Mouse (Mus musculus) neural tube, embryonic 14.5 days (tissue): ENCODE results near the gene Acyp1. TPM values are rescaled to one million over a fixed set of nuclear protein-coding genes. Genes with fewer than 3 reads are reported as not detected.

ENCODE experiments used
- ATAC-seq: fragments of 200-750 bp; cut with Nextera tagmentation; 2 replicates; pipeline ENCODE4 v1.8.0; 2017; ENCODE audit warnings: low read depth, mild to moderate bottlenecking, moderate TSS enrichment, moderate library complexity
- H3K27ac ChIP-seq: fragments of 300-500 bp; sonication (generic); 2 replicates; pipeline ENCODE4 v1.5.1; 2014; ENCODE audit warnings: low read depth, mild to moderate bottlenecking, control low read depth, low read length, moderate library complexity, mixed read lengths
- H3K27me3 ChIP-seq: fragments of 300-500 bp; sonication (generic); 2 replicates; pipeline ENCODE4 v1.6.1; 2014; ENCODE audit warnings: low read length; ENCODE audit not compliant: control insufficient read depth, insufficient read depth
- H3K36me3 ChIP-seq: fragments of 300-500 bp; sonication (generic); 2 replicates; pipeline ENCODE4 v1.6.1; 2014; ENCODE audit warnings: low read length, mixed read lengths; ENCODE audit not compliant: control insufficient read depth, insufficient read depth
- H3K4me1 ChIP-seq: fragments of 300-500 bp; sonication (generic); 2 replicates; pipeline ENCODE4 v1.6.1; 2014; ENCODE audit warnings: low read length; ENCODE audit not compliant: control insufficient read depth, insufficient read depth
- H3K4me2 ChIP-seq: fragments of 300-500 bp; sonication (generic); 2 replicates; pipeline ENCODE4 v1.6.1; 2014; ENCODE audit warnings: mild to moderate bottlenecking, low read depth, low read length, control low read depth
- H3K4me3 ChIP-seq: fragments of 300-500 bp; sonication (generic); 2 replicates; pipeline ENCODE4 v1.5.1; 2014; ENCODE audit warnings: low read depth, low read length, control low read depth, mixed read lengths
- H3K9ac ChIP-seq: fragments of 300-500 bp; sonication (generic); replicated peaks from 2 replicates; pipeline ENCODE4 v1.6.1; 2014; ENCODE audit warnings: low read depth, mild to moderate bottlenecking, control low read depth, low read length, mixed read lengths
- H3K9me3 ChIP-seq: fragments of 300-500 bp; sonication (generic); 2 replicates; pipeline ENCODE4 v1.6.1; 2016; ENCODE audit warnings: low read length; ENCODE audit not compliant: control insufficient read depth
- WGBS: fragments of 180-500 bp; shearing (Covaris S2); extraction: QIAGEN DNeasy Blood & Tissue Kit; methylation state at CpG from one replicate; pipeline ENCODE4 v1.1.7; 2014; 5-methylcytosine and 5-hydroxymethylcytosine counted together
- polyA plus RNA-seq: library from polyadenylated mRNA; unstranded; fragments of >200 nt; fragmentation: Nextera tagmentation; extraction: Ambion mirVana; gene quantifications from 2 replicates; pipeline ENCODE4 v1.2.1, GENCODE M21; 2014

Acyp1 gene
- polyA plus RNA-seq, result 55.7 and 61.2 TPM in 2 replicates

DNA sequence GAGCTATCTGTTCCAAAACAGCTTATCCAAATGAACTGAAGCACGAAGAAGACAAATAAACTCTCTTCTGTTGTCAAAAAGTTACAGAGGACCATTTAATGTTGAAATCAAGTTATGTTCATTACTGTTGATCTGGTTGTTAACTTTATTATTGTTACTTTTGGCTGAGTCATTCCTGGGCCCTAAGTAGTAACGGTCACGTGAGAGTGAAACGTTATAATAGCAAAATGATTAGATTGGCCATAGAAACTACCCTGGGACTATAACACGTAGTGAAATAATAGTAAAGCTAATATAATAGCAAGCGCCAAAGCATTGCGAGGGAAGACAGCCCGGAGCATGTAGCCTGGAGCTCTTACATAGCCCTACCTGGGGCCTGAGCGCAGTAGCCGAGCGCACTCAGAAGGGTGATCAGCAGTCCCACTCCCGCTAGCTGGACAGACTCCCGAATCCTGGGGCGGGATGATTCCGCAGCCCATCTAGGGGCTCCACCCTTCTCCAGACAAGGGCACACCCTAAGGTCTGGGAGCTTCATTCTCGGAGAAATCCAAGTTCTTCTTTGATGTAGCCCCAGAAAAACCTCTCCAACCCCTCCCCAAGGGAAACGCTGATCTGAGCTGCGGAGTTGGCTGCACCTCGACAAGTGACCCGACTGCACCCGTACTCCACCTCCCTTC lies at the start of gene Acyp1:
Acyp1 (minus strand) TSS at position 630 of the 677 bp plus-strand sequence.
- 9% methylated on average over 21 of the region's 21 CpGs for WGBS
- Histone ChIP-seq H3K9ac (peak within 1 kb of the TSS; percentile 53), H3K4me2 (peak within 1 kb of the TSS; percentile 73), H3K27ac (no peak within 1 kb of the TSS), H3K36me3 (no peaks in the 10 kb centered on the region), H3K27me3 (no peaks in the 10 kb centered on the region), H3K4me1 (0 out of 2 replicates have a peak, but pooled peaks cover 5% of the 10 kb centered on the region), H3K9me3 (no peaks in the 10 kb centered on the region), H3K4me3 (peak within 1 kb of the TSS; percentile 37)
- ATAC-seq, result peak; percentile 67; the same call in 1 of the 2 replicates

DNA sequence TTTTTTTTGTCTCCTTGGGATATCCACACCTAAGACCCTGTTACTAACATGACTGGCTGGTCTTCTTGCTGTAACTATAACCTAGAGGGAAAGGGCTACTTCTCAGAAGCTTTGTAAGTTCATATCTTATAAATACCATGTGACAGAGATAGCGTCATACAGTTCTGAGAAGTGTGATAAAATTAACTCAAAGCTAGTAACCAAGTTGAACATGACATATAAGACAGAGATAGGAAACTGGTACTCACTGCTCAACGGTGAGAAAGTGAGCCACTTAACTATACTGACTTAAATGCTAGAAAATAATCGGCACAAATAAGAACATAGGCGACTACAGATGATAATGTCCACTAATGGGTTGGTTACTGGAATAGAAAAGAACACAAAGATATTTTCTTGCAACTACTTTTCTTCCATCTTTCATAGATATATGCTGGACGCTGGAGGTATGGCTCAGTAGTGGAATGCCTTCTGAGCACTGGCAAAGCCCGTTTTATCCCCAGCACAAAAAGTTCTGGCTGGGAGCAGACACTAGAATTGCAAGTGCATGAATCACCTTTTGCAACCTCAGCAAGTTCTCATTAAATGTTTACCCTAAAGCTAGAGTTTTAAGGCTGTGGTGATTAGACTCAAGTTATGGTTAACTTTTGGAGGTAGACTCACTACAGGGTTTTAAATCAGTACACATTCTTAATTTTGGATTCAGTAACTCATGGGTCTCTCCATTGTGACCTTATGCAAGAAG lies 49.5 kb upstream of the Acyp1 start:
- peaks cover 5% of the 10 kb centered on the region; the same call in 1 of the 2 replicates for H3K36me3 ChIP-seq
- no peak overlapping the region for H3K4me3 ChIP-seq
- no peaks in the 10 kb centered on the region for H3K27me3 ChIP-seq
- ATAC-seq, result no peak
- H3K4me1 ChIP-seq, result peaks cover 12% of the 10 kb centered on the region
- H3K9ac ChIP-seq, result no peak overlapping the region
- H3K9me3 ChIP-seq, result no peaks in the 10 kb centered on the region
- 90% methylated on average over 6 of the region's 6 CpGs for WGBS
- no peak overlapping the region for H3K27ac ChIP-seq
- peak overlapping the region; percentile 79 for H3K4me2 ChIP-seq

DNA sequence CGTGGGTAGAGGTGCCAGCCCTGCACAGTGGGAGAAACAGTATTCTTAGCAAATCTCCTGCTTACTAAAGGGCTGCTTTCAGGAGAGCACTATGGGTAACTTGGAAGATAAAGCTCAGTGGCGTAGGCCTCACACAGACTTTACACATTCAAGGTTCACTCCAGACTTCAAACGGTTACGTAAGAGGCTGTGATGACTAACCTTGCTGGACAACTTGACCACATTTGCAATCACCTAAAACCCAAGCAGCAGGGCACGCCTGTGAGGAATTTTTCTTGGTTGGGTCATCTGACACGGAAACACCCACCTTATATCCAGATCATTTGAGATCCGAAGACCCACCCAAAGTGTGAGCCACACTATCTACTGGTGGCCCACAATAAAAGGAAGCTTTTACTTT lies 41.9 kb upstream of the Acyp1 start:
- no peaks in the 10 kb centered on the region for H3K9me3 ChIP-seq
- WGBS, result 96% methylated on average over 7 of the region's 7 CpGs
- no peak overlapping the region for H3K4me2 ChIP-seq
- H3K27ac ChIP-seq, result no peak overlapping the region
- no peaks in the 10 kb centered on the region for H3K4me1 ChIP-seq
- H3K36me3 ChIP-seq, result peaks cover 45% of the 10 kb centered on the region
- ATAC-seq, result no peak
- H3K4me3 ChIP-seq, result no peak overlapping the region
- no peaks in the 10 kb centered on the region for H3K27me3 ChIP-seq
- no peak overlapping the region for H3K9ac ChIP-seq

DNA sequence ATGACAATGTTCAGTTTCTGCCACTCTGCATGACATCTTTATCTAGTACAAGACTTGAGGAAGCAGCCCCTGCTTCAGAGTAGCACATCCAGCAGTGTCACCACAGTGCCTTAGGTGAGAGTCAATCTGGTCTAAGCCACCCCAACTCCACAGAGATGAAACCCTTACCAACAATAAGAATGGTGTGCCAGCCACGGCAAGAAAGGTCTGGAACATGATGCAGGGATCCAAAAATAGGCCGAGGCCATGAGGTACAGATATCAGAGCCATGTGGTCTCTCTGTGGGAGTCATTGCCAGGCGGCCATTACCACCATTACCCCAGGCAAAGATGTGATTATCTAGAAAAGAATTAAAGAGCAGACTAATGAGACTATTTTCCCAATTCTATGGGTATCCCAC lies 20.4 kb upstream of the Acyp1 start:
- peaks cover 75% of the 10 kb centered on the region for H3K36me3 ChIP-seq

DNA sequence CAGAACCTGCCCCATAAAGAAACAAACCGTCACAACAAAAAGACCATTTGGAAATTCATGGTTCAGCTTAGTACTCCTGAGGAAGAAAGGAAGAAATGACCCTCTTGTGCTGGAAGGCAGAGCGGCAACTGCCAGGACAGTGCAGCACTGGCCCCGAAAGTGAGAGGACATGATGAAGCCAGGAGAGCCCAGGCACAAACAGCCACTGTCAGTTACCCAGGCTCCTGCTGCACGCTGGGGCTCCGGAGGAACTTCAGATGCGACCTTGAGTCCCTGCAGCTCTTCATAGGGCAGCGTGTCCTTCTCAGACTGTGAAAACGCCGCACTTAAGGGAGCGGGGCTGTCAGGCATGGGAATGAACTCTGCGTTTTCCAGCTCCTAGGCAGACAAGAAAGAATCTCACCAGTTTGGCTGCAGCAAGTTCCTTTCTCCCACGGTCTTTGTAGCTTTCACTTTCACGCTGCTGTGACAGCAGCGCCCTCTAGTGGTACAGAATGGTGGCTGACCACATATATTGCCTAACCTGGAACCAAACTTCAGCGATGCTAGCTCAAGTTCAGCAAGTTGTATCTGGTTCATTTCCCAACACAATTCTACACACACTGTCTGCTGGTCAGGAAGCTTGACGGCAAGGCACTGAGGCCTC lies 17.1 kb upstream of the Acyp1 start:
- H3K36me3 ChIP-seq, result peaks cover 74% of the 10 kb centered on the region
- ATAC-seq, result peak; percentile 68; the same call in 1 of the 2 replicates
- H3K4me2 ChIP-seq, result no peak overlapping the region
- no peak overlapping the region for H3K9ac ChIP-seq
- H3K9me3 ChIP-seq, result no peaks in the 10 kb centered on the region
- H3K27me3 ChIP-seq, result no peaks in the 10 kb centered on the region
- no peak overlapping the region for H3K4me3 ChIP-seq
- no peak overlapping the region for H3K27ac ChIP-seq
- H3K4me1 ChIP-seq, result no peaks in the 10 kb centered on the region
- WGBS, result 49% methylated on average over 16 of the region's 16 CpGs

More for the DNA sequence above, 20.4 kb upstream of the Acyp1 start:
- Histone ChIP-seq H3K9ac (no peak overlapping the region), H3K27ac (no peak overlapping the region), H3K4me2 (no peak overlapping the region), H3K4me1 (no peaks in the 10 kb centered on the region), H3K27me3 (no peaks in the 10 kb centered on the region), H3K4me3 (no peak overlapping the region), H3K9me3 (no peaks in the 10 kb centered on the region)
- no peak for ATAC-seq
- 75% methylated on average over 3 of the region's 3 CpGs for WGBS

DNA sequence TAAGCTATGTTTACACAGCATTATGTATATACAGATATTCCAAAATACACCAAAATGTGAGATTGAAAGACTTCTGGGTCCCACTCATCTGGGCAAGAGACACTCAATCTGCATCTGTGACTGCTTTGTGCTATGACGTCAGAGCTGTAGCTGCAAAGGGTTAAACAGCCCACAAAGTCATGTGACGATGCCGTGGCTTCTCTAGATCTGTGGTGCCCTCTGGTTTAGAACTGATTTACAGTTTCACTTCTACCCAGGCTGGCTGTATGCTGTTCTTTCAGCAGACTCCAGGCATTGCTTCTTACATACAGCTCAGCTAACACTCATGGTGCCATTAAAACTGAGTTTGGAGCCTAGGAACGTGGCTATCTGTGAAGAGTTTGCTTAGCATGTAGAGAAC lies 16.5 kb upstream of the Acyp1 start:
- ATAC-seq, result no peak
- Histone ChIP-seq H3K27me3 (no peaks in the 10 kb centered on the region), H3K4me3 (no peak overlapping the region), H3K4me1 (no peaks in the 10 kb centered on the region), H3K36me3 (peaks cover 72% of the 10 kb centered on the region), H3K27ac (no peak overlapping the region), H3K4me2 (no peak overlapping the region), H3K9ac (no peak overlapping the region), H3K9me3 (no peaks in the 10 kb centered on the region)
- WGBS, result 62% methylated on average over 4 of the region's 4 CpGs

DNA sequence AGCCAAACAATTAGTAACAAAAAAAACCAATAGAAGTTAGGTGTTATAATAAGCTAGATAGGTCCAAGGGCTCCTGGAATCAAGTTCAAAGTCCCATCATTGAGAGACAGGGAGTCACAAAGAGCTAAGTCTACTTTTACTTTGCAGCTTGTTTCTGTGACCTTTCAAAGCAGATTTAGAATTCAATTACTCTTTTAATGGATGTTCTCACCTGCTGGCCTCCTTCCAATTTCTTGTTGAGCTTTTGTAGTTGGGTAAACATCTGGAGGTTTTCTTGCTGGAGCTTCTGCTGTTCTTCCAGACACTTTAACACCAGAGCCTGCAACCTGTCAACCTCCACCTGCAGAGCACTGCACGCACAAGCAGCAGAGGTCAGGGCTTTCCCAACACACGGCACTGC lies 15.0 kb upstream of the Acyp1 start:
- Histone ChIP-seq H3K36me3 (peaks cover 63% of the 10 kb centered on the region), H3K4me2 (no peak overlapping the region)
- no peak for ATAC-seq

DNA sequence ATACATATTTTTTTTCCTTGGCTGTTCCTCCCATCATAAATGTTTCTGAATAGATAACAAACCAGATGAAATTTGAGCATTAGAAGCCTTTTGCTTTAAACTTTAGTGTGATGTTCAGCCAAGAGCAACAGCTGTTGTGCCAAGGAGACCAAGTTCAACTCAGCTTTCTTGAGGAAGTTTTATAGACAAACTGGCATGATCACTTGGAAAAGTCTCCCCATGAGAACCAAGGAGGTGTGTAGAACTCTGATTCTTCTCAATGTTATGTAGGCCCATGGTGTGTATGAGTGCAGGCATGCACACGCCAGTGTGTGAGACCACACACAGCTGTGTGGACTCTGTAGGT lies 10.6 kb upstream of the Acyp1 start:
- H3K27me3 ChIP-seq, result no peaks in the 10 kb centered on the region
- H3K36me3 ChIP-seq, result peaks cover 37% of the 10 kb centered on the region
- H3K4me3 ChIP-seq, result no peak overlapping the region
- no peaks in the 10 kb centered on the region for H3K9me3 ChIP-seq
- H3K9ac ChIP-seq, result no peak overlapping the region
- H3K27ac ChIP-seq, result no peak overlapping the region
- 0 out of 2 replicates have a peak, but pooled peaks cover 2% of the 10 kb centered on the region for H3K4me1 ChIP-seq
- no peak overlapping the region for H3K4me2 ChIP-seq
- no peak for ATAC-seq
- 69% methylated on average over 1 of the region's 1 CpGs for WGBS

More for the DNA sequence above, 15.0 kb upstream of the Acyp1 start:
- Histone ChIP-seq H3K27ac (no peak overlapping the region), H3K27me3 (no peaks in the 10 kb centered on the region), H3K9ac (no peak overlapping the region), H3K9me3 (no peaks in the 10 kb centered on the region), H3K4me1 (no peaks in the 10 kb centered on the region), H3K4me3 (no peak overlapping the region)
- 82% methylated on average over 2 of the region's 2 CpGs for WGBS
